ENCODE assay signal across 29 mouse cellular contexts in the genomic region with DNA sequence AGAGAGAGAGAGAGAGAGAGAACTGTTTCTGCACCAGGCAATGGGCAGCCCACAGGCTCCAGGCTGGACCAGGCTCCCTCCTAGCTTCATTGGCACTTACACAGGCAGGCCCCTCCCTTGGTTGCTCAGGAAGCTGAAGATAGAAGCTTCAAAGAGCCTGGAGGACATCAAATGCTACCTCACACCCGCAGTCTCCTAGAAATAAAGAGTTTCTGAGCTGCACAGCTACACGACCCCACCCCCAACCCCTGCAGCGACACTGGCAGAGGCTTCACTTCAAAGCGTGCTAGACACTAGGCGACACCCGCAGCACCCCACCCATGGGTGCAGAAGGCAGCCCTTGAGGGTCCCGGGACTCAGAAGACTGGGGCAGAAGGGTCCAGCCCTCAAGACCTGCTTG. TPM values are rescaled to one million over a fixed set of nuclear protein-coding genes. Genes with fewer than 3 reads are reported as not detected.
A peak's percentile ranks its signal among the peaks of the same experiment; 100 is the strongest.
DNase-seq lines count a peak whose midpoint lies in the region; ATAC-seq lines count a peak whose summit lies in the region.
"Had no signal": no experiment of that assay in that cellular context is flagged by ENCODE, and none has a peak within 500 bp of the region (broad histone marks: within the 10 kb centered on the region; RNA-seq: fewer than 3 reads in every experiment).

No protein-coding gene starts in this region.

- no peak overlapping the region for H3K9ac ChIP-seq in forebrain, embryonic 16.5 days (replicated peaks; ENCODE audit: low read depth, low read length)
- H3K9ac ChIP-seq: embryonic facial prominence, embryonic 13.5 days; forebrain, embryonic 12.5 days; hindbrain, embryonic 15.5 days; liver, postnatal 0 days; neural tube, embryonic 13.5 days had no signal

- WGBS in forebrain, embryonic 16.5 days = 76% methylated on average over 7 of the region's 7 CpGs

- H3K4me2 ChIP-seq in forebrain, embryonic 16.5 days (ENCODE audit: low read length) = no peak overlapping the region
- H3K4me2 ChIP-seq: embryonic facial prominence, embryonic 13.5 days; forebrain, embryonic 12.5 days; hindbrain, embryonic 15.5 days; liver, embryonic 11.5 days; neural tube, embryonic 13.5 days had no signal

- no peak for ATAC-seq in cerebellum, adult (ENCODE audit: insufficient number of reproducible peaks, low FRiP score, low TSS enrichment)
- no peak for ATAC-seq in monocyte, adult 5-6 weeks (replicated peaks; ENCODE audit: insufficient number of reproducible peaks, low FRiP score, low TSS enrichment, poor library complexity, severe bottlenecking)
- no peak for ATAC-seq in forebrain, embryonic 16.5 days
- ATAC-seq: intestine, embryonic 16.5 days; liver, postnatal 0 days had no signal

- peaks cover 17% of the 10 kb centered on the region for H3K4me1 ChIP-seq in forebrain, embryonic 16.5 days (replicated peaks; ENCODE audit: control insufficient read depth, insufficient read depth, low read length)
- H3K4me1 ChIP-seq: hindbrain, embryonic 15.5 days had no signal

- H3K9me3 ChIP-seq in forebrain, embryonic 16.5 days (ENCODE audit: control insufficient read depth, low read length) = no peaks in the 10 kb centered on the region
- H3K9me3 ChIP-seq: embryonic facial prominence, embryonic 13.5 days; forebrain, embryonic 12.5 days; hindbrain, embryonic 15.5 days; megakaryocyte, embryonic 14.5 days; neural tube, embryonic 13.5 days had no signal

- no peak overlapping the region for H3K4me3 ChIP-seq in forebrain, embryonic 16.5 days (replicated peaks; ENCODE audit: low read length)
- H3K4me3 ChIP-seq: embryonic facial prominence, embryonic 13.5 days; erythroblast, embryonic 14.5 days; forebrain, embryonic 12.5 days; heart, adult 2 months; hindbrain, embryonic 15.5 days; megakaryocyte, embryonic 14.5 days; neural tube, embryonic 13.5 days had no signal

- H3K36me3 ChIP-seq in forebrain, embryonic 16.5 days (ENCODE audit: control insufficient read depth, insufficient read depth) = no peaks in the 10 kb centered on the region
- H3K36me3 ChIP-seq: embryonic facial prominence, embryonic 13.5 days; forebrain, embryonic 12.5 days; hindbrain, embryonic 15.5 days; neural tube, embryonic 13.5 days had no signal

- no peak overlapping the region for H3K27ac ChIP-seq in forebrain, embryonic 16.5 days (ENCODE audit: low read length)
- H3K27ac ChIP-seq: embryonic facial prominence, embryonic 13.5 days; forebrain, embryonic 12.5 days; heart, adult 2 months; hindbrain, embryonic 15.5 days; neural tube, embryonic 13.5 days had no signal

- DNase-seq in CD4-positive, CD25-positive, alpha-beta regulatory T cell, adult 2 months (ENCODE audit: low read depth, low spot score) = peak; percentile 71
- peak; percentile 57 to 65 for DNase-seq in CD8-positive naive resting alpha-beta T cell, adult 2 months (ENCODE audit: low read depth in 2 of 2, low spot score in 2 of 2)
- peak; percentile 46 to 68 for DNase-seq in thymus, adult 18-20 months
- peak; percentile 68 to 82 for DNase-seq in thymus, postnatal 36 days
- DNase-seq: adrenal gland, adult 2 months; cerebellum, adult 2 months; cerebellum, postnatal 36 days; embryo, embryonic 11 days; gastrocnemius, postnatal 36 days; heart, adult 2 months; heart, postnatal 4 days; kidney, adult 9 months; kidney, postnatal 36 days; layer of hippocampus, postnatal 36 days; liver, postnatal 0 days; lung, postnatal 14 days; midbrain, embryonic 14.5 days; right cerebral cortex, postnatal 4 days had no signal

- peaks cover 5% of the 10 kb centered on the region; the same call in 1 of the 2 replicates for H3K27me3 ChIP-seq in forebrain, embryonic 16.5 days (replicated peaks; ENCODE audit: control insufficient read depth, insufficient read depth, low read length)
- H3K27me3 ChIP-seq: hindbrain, embryonic 15.5 days had no signal

RNA-seq across cellular contexts. Expression of a gene that starts 6.5 kb away (rescaled TPM):
- total RNA-seq in monocyte, adult 5-6 weeks (2017) = not detected in 3 replicates
- polyA plus RNA-seq in forebrain, embryonic 16.5 days (2015; fragmentation: Nextera tagmentation; extraction: Ambion mirVana) = 11.3 and 14.1 TPM in 2 replicates
- total RNA-seq: heart, adult 2 months; heart, postnatal 4 days had no signal
- polyA plus RNA-seq: erythroblast, embryonic 14.5 days; liver, postnatal 0 days had no signal

RNA-seq across cellular contexts. Expression of a gene that starts 16.7 kb away (rescaled TPM):
- total RNA-seq in monocyte, adult 5-6 weeks (2017) = 1.6 to 6.2 TPM (median 3.1 TPM) in 3 replicates
- polyA plus RNA-seq in forebrain, embryonic 16.5 days (2015; fragmentation: Nextera tagmentation; extraction: Ambion mirVana) = 19.5 and 22.1 TPM in 2 replicates

RNA-seq across cellular contexts. Expression of a gene that starts 36.1 kb away (rescaled TPM):
- 111 to 130 TPM (median 118 TPM) in 3 replicates for total RNA-seq in monocyte, adult 5-6 weeks (2017)
- polyA plus RNA-seq in forebrain, embryonic 16.5 days (2015; fragmentation: Nextera tagmentation; extraction: Ambion mirVana) = 125 and 133 TPM in 2 replicates

RNA-seq across cellular contexts. Expression of a gene that starts 36.3 kb away (rescaled TPM):
- 0.97 TPM in 1 of 3 replicates, not detected in the others for total RNA-seq in monocyte, adult 5-6 weeks (2017)
- 6.0 and 10.7 TPM in 2 replicates for polyA plus RNA-seq in forebrain, embryonic 16.5 days (2015; fragmentation: Nextera tagmentation; extraction: Ambion mirVana)
